Mouse (Mus musculus): ENCODE results near the gene Ankrd33. TPM values are rescaled to one million over a fixed set of nuclear protein-coding genes. Genes with fewer than 3 reads are reported as not detected.
"Not testable (repeated sequence)": the region's sequence is repeated elsewhere in the genome, so short reads cannot be mapped to it uniquely, and the experiment has no call there.

Gene Ankrd33
- total RNA-seq, 2 experiments from 2014 or later = not detected

GRCm38 (mm10) chr15:101113176-101113575 is 2.4 kb upstream of the Ankrd33 start:
- DNase-seq (ENCODE audit: extremely low spot score in 1 of 2, low spot score in 2 of 2) = no peak
- intact Hi-C loops (cut with DNase I) = no loop called here

- DNase-seq (ENCODE audit: extremely low spot score in 1 of 2, low spot score in 2 of 2) = not testable (repeated sequence)
Observed at GRCm38 (mm10) chr15:101113778-101114177, 1.8 kb upstream of the Ankrd33 start.

GRCm38 (mm10) chr15:101118399-101119125 is 3.0 kb downstream of the Ankrd33 start:
- DNase-seq (ENCODE audit: extremely low spot score in 1 of 2, low spot score in 2 of 2) = no peak
- intact Hi-C loops (cut with DNase I) = no loop called here

More at GRCm38 (mm10) chr15:101113778-101114177, 1.8 kb upstream of the Ankrd33 start:
- intact Hi-C loops (cut with DNase I) = not testable (repeated sequence)

GRCm38 (mm10) chr15:101121411-101122289 is 6.1 kb downstream of the Ankrd33 start:
- intact Hi-C loops (cut with DNase I) = no loop called here
- no peak for DNase-seq (ENCODE audit: extremely low spot score in 1 of 2, low spot score in 2 of 2)

- intact Hi-C loops (cut with DNase I) = no loop called here
- DNase-seq (ENCODE audit: extremely low spot score in 1 of 2, low spot score in 2 of 2) = no peak
Observed at GRCm38 (mm10) chr15:101122290-101122589, 6.7 kb downstream of the Ankrd33 start.

- intact Hi-C loops (cut with DNase I) = no loop called here
Observed at GRCm38 (mm10) chr15:101123202-101123601, 7.6 kb downstream of the Ankrd33 start.

GRCm38 (mm10) chr15:101125561-101125960 is 10.0 kb downstream of the Ankrd33 start:
- no peak for DNase-seq (ENCODE audit: extremely low spot score in 1 of 2, low spot score in 2 of 2)
- intact Hi-C loops (cut with DNase I) = no loop called here

More at GRCm38 (mm10) chr15:101123202-101123601, 7.6 kb downstream of the Ankrd33 start:
- DNase-seq (ENCODE audit: extremely low spot score in 1 of 2, low spot score in 2 of 2) = no peak

GRCm38 (mm10) chr15:101126876-101127544 is 11.5 kb downstream of the Ankrd33 start:
- DNase-seq (ENCODE audit: extremely low spot score in 1 of 2, low spot score in 2 of 2) = no peak
- intact Hi-C loops (cut with DNase I) = no loop called here

GRCm38 (mm10) chr15:101128181-101129089 is 12.9 kb downstream of the Ankrd33 start, which contains the start of gene Acvrl1:
TSS of gene Acvrl1 (plus strand) at chr15:101128522.
- intact Hi-C loops (cut with DNase I) = no loop called here

GRCm38 (mm10) chr15:101129412-101129811 is 13.9 kb downstream of the Ankrd33 start:
- no peak for DNase-seq (ENCODE audit: extremely low spot score in 1 of 2, low spot score in 2 of 2)
- intact Hi-C loops (cut with DNase I) = no loop called here

More at GRCm38 (mm10) chr15:101128181-101129089, 12.9 kb downstream of the Ankrd33 start, which contains the start of gene Acvrl1:
- DNase-seq (ENCODE audit: extremely low spot score in 1 of 2, low spot score in 2 of 2) = no peak

GRCm38 (mm10) chr15:101131498-101131897 is 15.9 kb downstream of the Ankrd33 start:
- DNase-seq (ENCODE audit: extremely low spot score in 1 of 2, low spot score in 2 of 2) = no peak
- intact Hi-C loops (cut with DNase I) = no loop called here

- DNase-seq (ENCODE audit: extremely low spot score in 1 of 2, low spot score in 2 of 2) = peak in 1 of 2 experiments; percentile 26
- intact Hi-C loops (cut with DNase I) = no loop called here
Observed at GRCm38 (mm10) chr15:101132041-101132440, 16.5 kb downstream of the Ankrd33 start.

- peak in 1 of 2 experiments; percentile 21 for DNase-seq (ENCODE audit: extremely low spot score in 1 of 2, low spot score in 2 of 2)
- intact Hi-C loops (cut with DNase I) = no loop called here
Observed at GRCm38 (mm10) chr15:101132761-101133160, 17.2 kb downstream of the Ankrd33 start.

GRCm38 (mm10) chr15:101133993-101134704 is 18.6 kb downstream of the Ankrd33 start:
- intact Hi-C loops (cut with DNase I) = no loop called here
- DNase-seq (ENCODE audit: extremely low spot score in 1 of 2, low spot score in 2 of 2) = peak in 1 of 2 experiments; percentile 89

GRCm38 (mm10) chr15:101135405-101135804 is 19.9 kb downstream of the Ankrd33 start:
- DNase-seq (ENCODE audit: extremely low spot score in 1 of 2, low spot score in 2 of 2) = no peak
- intact Hi-C loops (cut with DNase I) = no loop called here

- intact Hi-C loops (cut with DNase I) = no loop called here
- DNase-seq (ENCODE audit: extremely low spot score in 1 of 2, low spot score in 2 of 2) = no peak
Observed at GRCm38 (mm10) chr15:101137455-101137854, 21.9 kb downstream of the Ankrd33 start.

GRCm38 (mm10) chr15:101138675-101139074 is 23.1 kb downstream of the Ankrd33 start:
- DNase-seq (ENCODE audit: extremely low spot score in 1 of 2, low spot score in 2 of 2) = no peak
- intact Hi-C loops (cut with DNase I) = no loop called here

GRCm38 (mm10) chr15:101139885-101140284 is 24.3 kb downstream of the Ankrd33 start:
- intact Hi-C loops (cut with DNase I) = no loop called here
- DNase-seq (ENCODE audit: extremely low spot score in 1 of 2, low spot score in 2 of 2) = no peak

Measured in left cerebral cortex, postnatal 10 days (tissue).